Mouse (Mus musculus) CH12.LX (cell line): ENCODE measurements around the gene Nenf.

Source experiments
- CTCF ChIP-seq, 2 experiments: IDR thresholded peaks in 1 of 2; conservative IDR thresholded peaks in 1 of 2; 2 replicates each; pipeline ENCODE4 v1.5.1; 2011 to 2012; ENCODE audit warnings: low read depth in 2 of 2, low read length in 2 of 2, improper control_type of control experiment in 1 of 2, inconsistent platforms in 1 of 2, mild to moderate bottlenecking in 1 of 2, moderate library complexity in 1 of 2
- EP300 ChIP-seq: IDR thresholded peaks from 2 replicates; pipeline ENCODE4 v1.6.1; 2011; ENCODE audit warnings: low read length, improper control_type of control experiment
- MAFK ChIP-seq: IDR thresholded peaks from 2 replicates; pipeline ENCODE4 v1.6.1; 2011; ENCODE audit warnings: low read length, improper control_type of control experiment; ENCODE audit not compliant: insufficient replicate concordance
- NRF1 ChIP-seq: IDR thresholded peaks from 2 replicates; pipeline ENCODE4 v1.6.1; 2014; ENCODE audit warnings: low read depth, mild to moderate bottlenecking, inconsistent platforms, low read length, improper control_type of control experiment, moderate library complexity
- RCOR1 ChIP-seq: conservative IDR thresholded peaks from 2 replicates; pipeline ENCODE4 v1.6.1; 2012; ENCODE audit warnings: low read depth, mild to moderate bottlenecking, inconsistent platforms, low read length, improper control_type of control experiment
- TCF12 ChIP-seq: IDR thresholded peaks from 2 replicates; pipeline ENCODE4 v1.6.1; 2014; ENCODE audit warnings: low read depth, mild to moderate bottlenecking, inconsistent platforms, low read length, improper control_type of control experiment
- USF1 ChIP-seq: IDR thresholded peaks from 2 replicates; pipeline ENCODE4 v1.6.1; 2014; ENCODE audit warnings: low read depth, mild to moderate bottlenecking, inconsistent platforms, low read length, improper control_type of control experiment
- ZKSCAN1 ChIP-seq: IDR thresholded peaks from 2 replicates; pipeline ENCODE4 v1.6.1; 2012; ENCODE audit warnings: low read depth, inconsistent platforms, low read length, improper control_type of control experiment, borderline replicate concordance
- ZNF384 ChIP-seq: IDR thresholded peaks from 2 replicates; pipeline ENCODE4 v1.6.1; 2012; ENCODE audit warnings: low read depth, low read length, improper control_type of control experiment, inconsistent platforms

DNA sequence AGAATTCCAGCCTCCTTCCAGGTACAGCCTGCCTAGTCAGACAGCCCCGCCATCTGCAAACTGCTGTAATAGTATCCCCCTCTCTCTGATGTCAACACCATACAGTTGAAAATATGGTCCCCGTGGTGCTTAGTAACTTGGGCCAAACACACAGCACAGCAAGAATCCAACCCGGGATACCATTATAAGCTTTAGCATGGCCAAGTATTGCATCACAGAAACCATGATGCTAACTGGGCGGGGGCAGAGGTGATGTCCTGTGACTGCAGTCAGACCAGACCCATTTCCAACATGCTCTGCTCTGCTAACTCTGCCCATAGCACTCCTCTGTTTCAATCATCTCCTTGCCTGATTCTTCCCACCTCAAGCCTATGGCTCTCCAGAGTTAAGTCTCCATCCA lies 4.1 kb downstream of the Nenf start:
- no peak for TF ChIP-seq RCOR1
- TF ChIP-seq CTCF (conservative IDR thresholded peaks at IDR 0.05 in 1 of 2, IDR thresholded peaks at IDR 0.05 in 1 of 2; ENCODE audit: low read depth in 2 of 2, low read length in 2 of 2): no peak
- TF ChIP-seq EP300: no peak
- TF ChIP-seq TCF12: no peak
- no peak for TF ChIP-seq MAFK
- TF ChIP-seq ZNF384: no peak
- no peak for TF ChIP-seq USF1
- no peak for TF ChIP-seq ZKSCAN1
- no peak for TF ChIP-seq NRF1
